Mouse (Mus musculus) liver, postnatal 0 days (tissue): ENCODE results near the gene Aspscr1.

Source experiments
- CTCF ChIP-seq: sonication (generic); IDR thresholded peaks from 2 replicates; pipeline ENCODE4 v1.5.1; 2016; ENCODE audit warnings: antibody characterized with exemption, low read depth
- EP300 ChIP-seq: IDR thresholded peaks from 2 replicates; pipeline ENCODE4 v1.6.1; 2016; ENCODE audit warnings: antibody characterized with exemption, low read depth, mild to moderate bottlenecking

DNA sequence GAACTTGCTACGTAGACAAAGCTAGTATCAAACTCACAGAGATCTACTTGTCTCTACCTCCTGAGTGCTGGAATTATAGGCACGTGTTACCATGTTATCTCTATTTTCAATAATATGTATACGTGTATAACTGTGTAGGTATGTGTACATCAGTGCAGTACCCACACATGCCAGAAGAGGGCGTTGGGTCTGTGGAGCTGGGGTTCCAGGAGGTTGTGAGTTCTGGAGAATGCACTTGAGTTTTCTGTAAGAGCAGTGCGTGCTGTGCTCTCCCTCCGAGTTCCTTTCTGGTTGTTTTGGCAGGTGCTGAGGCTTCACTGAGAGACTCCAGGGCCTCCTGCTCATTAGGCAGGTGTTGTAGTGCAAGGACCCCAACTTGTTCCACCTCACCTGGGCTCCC is 23.8 kb downstream of the Aspscr1 start:
- peak; percentile 56 for TF ChIP-seq CTCF
- no peak for TF ChIP-seq EP300
